Mouse (Mus musculus) lung, adult 2 months (tissue): ENCODE measurements at regions not wholly inside any gene's neighbourhood (a gene's known extent, or its start where the extent isn't known, plus 50 kb on each side); places are given as distances from the start of the nearest gene placed in this dataset.

Experiments used
- DNase-seq: peaks from one replicate; pipeline ENCODE4 v3.0.0; 2022
- H3K4me1 ChIP-seq: fragments of 200-500 bp; 2 replicates; pipeline ENCODE4 v1.6.1; 2011; ENCODE audit warnings: low read length; ENCODE audit not compliant: control insufficient read depth, insufficient read depth
- H3K4me3 ChIP-seq: fragments of 200-500 bp; replicated peaks from 2 replicates; pipeline ENCODE3; 2011; ENCODE audit warnings: low read depth, mild to moderate bottlenecking, control low read depth, low read length; ENCODE audit errors: extremely low read depth
- CTCF ChIP-seq: fragments of 200-500 bp; IDR thresholded peaks from 2 replicates; pipeline ENCODE4 v1.5.1; 2011; ENCODE audit warnings: mild to moderate bottlenecking, low read length, control low read depth; ENCODE audit not compliant: insufficient read depth
- POLR2A ChIP-seq: fragments of 200-500 bp; IDR thresholded peaks from 2 replicates; pipeline ENCODE4 v1.6.1; 2011; ENCODE audit warnings: low read depth, mild to moderate bottlenecking, control low read depth, low read length, borderline replicate concordance; ENCODE audit errors: extremely low read depth
- WGBS: fragments of 180-500 bp; shearing (Covaris S2); methylation state at CpG from one replicate; pipeline ENCODE4 v1.1.7; 2018; 5-methylcytosine and 5-hydroxymethylcytosine counted together

- Histone ChIP-seq H3K4me1 (no peaks in the 10 kb centered on the region), H3K4me3 (no peak overlapping the region)
- WGBS: 68% methylated on average over 4 of the region's 4 CpGs
- TF ChIP-seq CTCF (no peak), POLR2A (no peak)
- no peak for DNase-seq
Observed at GRCm38 (mm10) chr10:16438414-16438813, 1284.6 kb upstream of the Cited2 start.

GRCm38 (mm10) chr10:16440932-16441640, 1281.9 kb upstream of the Cited2 start:
- DNase-seq: no peak
- 31% methylated on average over 3 of the region's 3 CpGs for WGBS
- Histone ChIP-seq H3K4me1 (no peaks in the 10 kb centered on the region), H3K4me3 (no peak overlapping the region)
- TF ChIP-seq CTCF: no peak
- no peak for TF ChIP-seq POLR2A

- no peak for DNase-seq
- no peak for TF ChIP-seq CTCF
- TF ChIP-seq POLR2A: no peak
- H3K4me1 ChIP-seq: no peaks in the 10 kb centered on the region
- H3K4me3 ChIP-seq: no peak overlapping the region
- 73% methylated on average over 2 of the region's 2 CpGs for WGBS
Observed at GRCm38 (mm10) chr10:16441661-16442072, 1281.4 kb upstream of the Cited2 start.

- no peak for TF ChIP-seq CTCF
- no peak for TF ChIP-seq POLR2A
- Histone ChIP-seq H3K4me1 (no peaks in the 10 kb centered on the region), H3K4me3 (no peak overlapping the region)
- DNase-seq: no peak
Observed at GRCm38 (mm10) chr10:16443901-16444300, 1279.1 kb upstream of the Cited2 start.

- H3K4me3 ChIP-seq: no peak overlapping the region
- WGBS: 54% methylated on average over 3 of the region's 3 CpGs
- no peak for DNase-seq
- no peak for TF ChIP-seq CTCF
- TF ChIP-seq POLR2A: no peak
- no peaks in the 10 kb centered on the region for H3K4me1 ChIP-seq
Observed at GRCm38 (mm10) chr10:16467935-16468334, 1255.1 kb upstream of the Cited2 start.

GRCm38 (mm10) chr10:16469711-16470110, 1253.3 kb upstream of the Cited2 start:
- no peak for DNase-seq
- 16% methylated on average over 1 of the region's 1 CpGs for WGBS
- TF ChIP-seq CTCF (no peak), POLR2A (no peak)
- Histone ChIP-seq H3K4me3 (no peak overlapping the region), H3K4me1 (no peaks in the 10 kb centered on the region)

GRCm38 (mm10) chr10:16473952-16474521, 1249.0 kb upstream of the Cited2 start:
- H3K4me1 ChIP-seq: no peaks in the 10 kb centered on the region
- 45% methylated on average over 1 of the region's 1 CpGs for WGBS
- TF ChIP-seq POLR2A: no peak
- no peak for TF ChIP-seq CTCF
- DNase-seq: no peak
- no peak overlapping the region for H3K4me3 ChIP-seq

GRCm38 (mm10) chr10:16498580-16498979, 1224.4 kb upstream of the Cited2 start:
- no peak for TF ChIP-seq POLR2A
- TF ChIP-seq CTCF: no peak
- no peak overlapping the region for H3K4me3 ChIP-seq
- DNase-seq: no peak
- WGBS: 56% methylated on average over 1 of the region's 1 CpGs
- no peaks in the 10 kb centered on the region for H3K4me1 ChIP-seq

- TF ChIP-seq CTCF: no peak
- no peak for TF ChIP-seq POLR2A
- WGBS: 36% methylated on average over 2 of the region's 2 CpGs
- Histone ChIP-seq H3K4me3 (no peak overlapping the region), H3K4me1 (no peaks in the 10 kb centered on the region)
- no peak for DNase-seq
Observed at GRCm38 (mm10) chr10:16507681-16508080, 1215.3 kb upstream of the Cited2 start.

GRCm38 (mm10) chr10:16508161-16508560, 1214.9 kb upstream of the Cited2 start:
- DNase-seq: no peak
- WGBS: 50% methylated on average over 6 of the region's 6 CpGs

More at GRCm38 (mm10) chr10:16508161-16508560, 1214.9 kb upstream of the Cited2 start:
- TF ChIP-seq POLR2A (no peak), CTCF (no peak)
- Histone ChIP-seq H3K4me1 (no peaks in the 10 kb centered on the region), H3K4me3 (no peak overlapping the region)
